Mouse (Mus musculus) hindbrain, embryonic 10.5 days (tissue): ENCODE measurements around the gene Nrtn. TPM values are rescaled to one million over a fixed set of nuclear protein-coding genes. Genes with fewer than 3 reads are reported as not detected.

Source experiments
- DNase-seq: peaks from one replicate; pipeline ENCODE4 v3.0.0-alpha.2; 2017; ENCODE audit warnings: low spot score
- H3K27ac ChIP-seq: fragments of 300-500 bp; sonication (generic); 2 replicates; pipeline ENCODE4 v1.5.1; 2016; ENCODE audit warnings: mild to moderate bottlenecking, moderate library complexity
- H3K27me3 ChIP-seq: fragments of 300-500 bp; sonication (generic); 2 replicates; pipeline ENCODE4 v1.6.1; 2016; ENCODE audit warnings: mild to moderate bottlenecking; ENCODE audit not compliant: poor library complexity, insufficient read depth, severe bottlenecking
- H3K36me3 ChIP-seq: fragments of 300-500 bp; sonication (generic); 2 replicates; pipeline ENCODE4 v1.6.1; 2016; ENCODE audit warnings: mild to moderate bottlenecking, moderate library complexity
- H3K4me1 ChIP-seq: fragments of 300-500 bp; sonication (generic); replicated peaks from 2 replicates; pipeline ENCODE4 v1.6.1; 2016; ENCODE audit warnings: mild to moderate bottlenecking
- H3K4me3 ChIP-seq: fragments of 300-500 bp; sonication (generic); 2 replicates; pipeline ENCODE4 v1.5.1; 2016; ENCODE audit warnings: mild to moderate bottlenecking, moderate library complexity
- H3K9me3 ChIP-seq: fragments of 300-500 bp; sonication (generic); 2 replicates; pipeline ENCODE4 v1.6.1; 2016; ENCODE audit warnings: mild to moderate bottlenecking, moderate library complexity
- WGBS: fragments of 180-500 bp; shearing (Covaris S2); methylation state at CpG from one replicate; pipeline ENCODE4 v1.1.7; 2016; 5-methylcytosine and 5-hydroxymethylcytosine counted together
- polyA plus RNA-seq: library from polyadenylated mRNA; unstranded; fragments of >200 nt; fragmentation: Nextera tagmentation; extraction: Ambion mirVana; gene quantifications from 2 replicates; pipeline ENCODE4 v1.2.1, GENCODE M21; 2016

Gene Nrtn
- polyA plus RNA-seq, 1 experiment from 2014 or later = 5.1 TPM

DNA sequence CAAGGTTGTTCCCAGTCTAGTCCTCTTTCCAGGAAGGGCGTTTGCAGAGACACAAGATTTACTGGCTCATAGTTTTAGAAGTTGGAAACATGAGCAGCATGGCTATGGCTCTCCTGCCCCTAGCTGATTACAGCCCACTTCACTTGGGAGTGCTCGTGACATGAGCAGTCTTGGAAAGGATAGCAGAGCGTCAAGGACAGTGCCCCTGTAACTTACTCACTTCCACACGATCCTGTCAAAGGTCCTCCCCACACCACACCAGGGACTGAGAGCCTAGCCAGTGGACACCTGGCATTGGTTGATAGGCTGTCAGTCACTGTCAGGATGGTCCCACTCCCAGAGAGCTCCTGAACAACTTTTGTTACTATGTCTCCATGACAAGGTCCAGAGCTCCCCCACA is 54.3 kb downstream of the Nrtn start:
- H3K27ac ChIP-seq = no peak overlapping the region
- H3K4me1 ChIP-seq = no peaks in the 10 kb centered on the region
- DNase-seq = no peak
- H3K27me3 ChIP-seq = no peaks in the 10 kb centered on the region
- no peak overlapping the region for H3K4me3 ChIP-seq
- WGBS = 93% methylated on average over 4 of the region's 4 CpGs
- peaks cover 100% of the 10 kb centered on the region for H3K36me3 ChIP-seq
- H3K9me3 ChIP-seq = no peaks in the 10 kb centered on the region

Other genes with a start within 250 kb of the Nrtn start
- not detected in 2 replicates for gene Znrf4, start 245.1 kb downstream of the Nrtn start, polyA plus RNA-seq
- gene Gm20219, start 203.1 kb downstream of the Nrtn start, polyA plus RNA-seq = 0.30 and 0.92 TPM in 2 replicates
- 83.6 and 98.7 TPM in 2 replicates for gene Safb2, start 172.9 kb downstream of the Nrtn start, polyA plus RNA-seq
- 119 and 146 TPM in 2 replicates for gene Safb, start 172.7 kb downstream of the Nrtn start, polyA plus RNA-seq
- 197 and 220 TPM in 2 replicates for gene 2410015M20Rik, start 147.8 kb downstream of the Nrtn start, polyA plus RNA-seq
- 1,369 and 1,471 TPM in 2 replicates for gene Rpl36, start 144.1 kb downstream of the Nrtn start, polyA plus RNA-seq
- gene Lonp1, start 130.6 kb downstream of the Nrtn start, polyA plus RNA-seq = 52.9 and 54.6 TPM in 2 replicates
- 0.66 and 0.95 TPM in 2 replicates for gene Catsperd, start 129.4 kb downstream of the Nrtn start, polyA plus RNA-seq
- gene Ranbp3, start 84.2 kb downstream of the Nrtn start, polyA plus RNA-seq = 130 and 139 TPM in 2 replicates
- 398 and 446 TPM in 2 replicates for gene Ndufa11, start 39.8 kb downstream of the Nrtn start, polyA plus RNA-seq
- 12.7 and 18.6 TPM in 2 replicates for gene Vmac, start 39.5 kb downstream of the Nrtn start, polyA plus RNA-seq
- 44.1 and 47.6 TPM in 2 replicates for gene Dus3l, start 7.2 kb upstream of the Nrtn start, polyA plus RNA-seq
- 1.3 TPM in 2 replicates for gene Prr22, start 12.7 kb upstream of the Nrtn start, polyA plus RNA-seq
- 10.9 and 13.8 TPM in 2 replicates for gene Rfx2, start 73.5 kb upstream of the Nrtn start, polyA plus RNA-seq
- gene Acsbg2, start 116.9 kb upstream of the Nrtn start, polyA plus RNA-seq = not detected in 2 replicates
- gene 1700061G19Rik, start 117.9 kb upstream of the Nrtn start, polyA plus RNA-seq = 0.54 and 0.63 TPM in 2 replicates
- 65.4 and 82.4 TPM in 2 replicates for gene Mllt1, start 177.9 kb upstream of the Nrtn start, polyA plus RNA-seq
- gene Acer1, start 224.6 kb upstream of the Nrtn start, polyA plus RNA-seq = not detected in 2 replicates
- 166 and 170 TPM in 2 replicates for gene Clpp, start 232.8 kb upstream of the Nrtn start, polyA plus RNA-seq
- gene Alkbh7, start 239.8 kb upstream of the Nrtn start, polyA plus RNA-seq = 35.5 TPM in 2 replicates
- gene Pspn, start 242.5 kb upstream of the Nrtn start, polyA plus RNA-seq = not detected in 2 replicates